Mouse (Mus musculus) kidney, adult 2 months (tissue): ENCODE measurements around the gene Six3. TPM values are rescaled to one million over a fixed set of nuclear protein-coding genes. Genes with fewer than 3 reads are reported as not detected.

Source experiments
- DNase-seq: peaks from one replicate; pipeline ENCODE4 v3.0.0; 2021
- H3K27ac ChIP-seq: fragments of 200-500 bp; 2 replicates; pipeline ENCODE4 v1.5.1; 2012; ENCODE audit warnings: low read depth, low read length, control low read depth, inconsistent platforms; ENCODE audit not compliant: insufficient read depth
- H3K27me3 ChIP-seq: fragments of 200-500 bp; replicated peaks from 2 replicates; pipeline ENCODE4 v1.6.1; 2012; ENCODE audit warnings: mild to moderate bottlenecking, moderate library complexity, low read length, inconsistent platforms; ENCODE audit not compliant: control insufficient read depth, insufficient read depth
- H3K36me3 ChIP-seq: fragments of 200-500 bp; 2 replicates; pipeline ENCODE4 v1.6.1; 2012; ENCODE audit warnings: mild to moderate bottlenecking, moderate library complexity, low read length, inconsistent platforms; ENCODE audit not compliant: control insufficient read depth, insufficient read depth
- H3K4me1 ChIP-seq: fragments of 200-500 bp; 2 replicates; pipeline ENCODE4 v1.6.1; 2011; ENCODE audit warnings: low read length; ENCODE audit not compliant: control insufficient read depth, insufficient read depth
- H3K4me3 ChIP-seq: fragments of 200-500 bp; 2 replicates; pipeline ENCODE4 v1.5.1; 2011; ENCODE audit warnings: mild to moderate bottlenecking, low read depth, low read length, control low read depth; ENCODE audit not compliant: insufficient read depth
- CTCF ChIP-seq: fragments of 200-500 bp; conservative IDR thresholded peaks from 2 replicates; pipeline ENCODE4 v1.5.1; 2011; ENCODE audit warnings: low read depth, mild to moderate bottlenecking, control low read depth, low read length, moderate library complexity, mixed read lengths; ENCODE audit not compliant: insufficient read depth, insufficient read length
- POLR2A ChIP-seq: fragments of 200-500 bp; IDR thresholded peaks from one replicate; pipeline ENCODE4 v1.6.1; 2011; ENCODE audit warnings: low read depth, low read length, control low read depth
- WGBS: fragments of 180-500 bp; shearing (Covaris S2); methylation state at CpG from one replicate; pipeline ENCODE4 v1.1.7; 2018; 5-methylcytosine and 5-hydroxymethylcytosine counted together
- polyA plus RNA-seq: library from polyadenylated mRNA; depleted of rRNA; stranded (reverse); fragments of >200 nt; gene quantifications from 2 replicates; pipeline ENCODE4 v1.2.3, GENCODE M21; 2012

The Six3 gene
- polyA plus RNA-seq, 1 experiment = not detected

- H3K27me3 ChIP-seq = no peaks in the 10 kb centered on the region; the same call in 1 of the 2 replicates
Measured at GRCm38 (mm10) chr17:85631106-85631505, 17.7 kb downstream of the Six3 start.

GRCm38 (mm10) chr17:85633619-85634018, 20.2 kb downstream of the Six3 start:
- WGBS = 2% methylated on average over 13 of the region's 13 CpGs

More at GRCm38 (mm10) chr17:85631106-85631505, 17.7 kb downstream of the Six3 start:
- Histone ChIP-seq H3K27ac (no peak overlapping the region), H3K4me1 (no peaks in the 10 kb centered on the region), H3K36me3 (no peaks in the 10 kb centered on the region), H3K4me3 (no peak overlapping the region)
- DNase-seq = no peak
- 61% methylated on average over 4 of the region's 5 CpGs for WGBS
- no peak for TF ChIP-seq POLR2A
- 0 out of 2 replicates have a peak, but pooled peaks have one; percentile 13 for TF ChIP-seq CTCF

DNA sequence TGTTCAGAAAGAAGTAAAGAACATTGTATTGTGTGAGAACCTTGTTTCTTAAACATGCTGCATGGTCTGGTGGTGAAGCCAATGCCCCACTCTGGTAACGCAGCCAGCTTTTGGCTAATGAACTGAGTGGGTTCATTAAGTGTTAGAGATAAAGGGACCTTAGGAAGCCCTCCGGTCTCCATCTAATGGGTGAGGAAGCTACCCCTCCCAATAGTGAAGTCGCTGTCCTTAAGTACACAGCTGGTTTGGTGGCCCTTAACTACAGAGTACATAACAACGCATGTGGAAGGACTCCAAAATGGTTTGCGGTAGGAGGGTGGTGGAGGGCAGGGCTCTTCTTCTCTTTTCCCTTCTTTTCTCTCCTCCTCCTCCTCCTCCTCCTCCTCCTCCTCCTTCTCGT, 24.5 kb downstream of the Six3 start:
- TF ChIP-seq CTCF = no peak
- DNase-seq = no peak
- WGBS = 54% methylated on average over 5 of the region's 6 CpGs
- Histone ChIP-seq H3K4me1 (no peaks in the 10 kb centered on the region), H3K27ac (no peak overlapping the region), H3K4me3 (no peak overlapping the region), H3K36me3 (no peaks in the 10 kb centered on the region), H3K27me3 (no peaks in the 10 kb centered on the region; the same call in 1 of the 2 replicates)

More at GRCm38 (mm10) chr17:85633619-85634018, 20.2 kb downstream of the Six3 start:
- no peaks in the 10 kb centered on the region for H3K4me1 ChIP-seq
- peak; percentile 73 for DNase-seq
- H3K27me3 ChIP-seq = no peaks in the 10 kb centered on the region; the same call in 1 of the 2 replicates
- no peaks in the 10 kb centered on the region for H3K36me3 ChIP-seq
- TF ChIP-seq CTCF (peak; percentile 82), POLR2A (no peak)
- H3K4me3 ChIP-seq = no peak overlapping the region
- H3K27ac ChIP-seq = no peak overlapping the region

DNA sequence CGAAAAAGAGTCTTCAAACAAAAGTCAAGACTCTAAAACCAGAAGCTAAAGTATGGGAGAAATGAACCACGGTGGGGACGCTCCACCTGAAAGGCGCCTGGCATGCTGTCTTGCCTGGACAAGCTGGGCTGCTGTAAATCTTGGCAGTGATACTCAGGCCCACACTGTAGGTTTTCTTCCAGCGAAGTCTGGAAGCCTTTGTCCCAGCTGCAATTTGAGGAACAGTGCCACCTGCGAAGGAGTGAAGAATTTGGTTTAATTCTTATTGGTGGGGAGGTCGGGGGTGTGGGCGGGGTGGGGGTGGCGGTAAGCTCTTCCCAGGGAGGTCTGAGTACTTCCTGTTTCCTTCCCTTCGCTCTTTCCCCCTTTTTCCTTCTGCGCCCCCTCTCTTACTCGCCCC, 31.9 kb downstream of the Six3 start:
- no peaks in the 10 kb centered on the region for H3K4me1 ChIP-seq
- no peak overlapping the region for H3K4me3 ChIP-seq
- WGBS = 12% methylated on average over 12 of the region's 12 CpGs
- TF ChIP-seq POLR2A = no peak
- TF ChIP-seq CTCF = no peak
- H3K36me3 ChIP-seq = no peaks in the 10 kb centered on the region
- H3K27ac ChIP-seq = no peak overlapping the region
- H3K27me3 ChIP-seq = no peaks in the 10 kb centered on the region
- DNase-seq = no peak

DNA sequence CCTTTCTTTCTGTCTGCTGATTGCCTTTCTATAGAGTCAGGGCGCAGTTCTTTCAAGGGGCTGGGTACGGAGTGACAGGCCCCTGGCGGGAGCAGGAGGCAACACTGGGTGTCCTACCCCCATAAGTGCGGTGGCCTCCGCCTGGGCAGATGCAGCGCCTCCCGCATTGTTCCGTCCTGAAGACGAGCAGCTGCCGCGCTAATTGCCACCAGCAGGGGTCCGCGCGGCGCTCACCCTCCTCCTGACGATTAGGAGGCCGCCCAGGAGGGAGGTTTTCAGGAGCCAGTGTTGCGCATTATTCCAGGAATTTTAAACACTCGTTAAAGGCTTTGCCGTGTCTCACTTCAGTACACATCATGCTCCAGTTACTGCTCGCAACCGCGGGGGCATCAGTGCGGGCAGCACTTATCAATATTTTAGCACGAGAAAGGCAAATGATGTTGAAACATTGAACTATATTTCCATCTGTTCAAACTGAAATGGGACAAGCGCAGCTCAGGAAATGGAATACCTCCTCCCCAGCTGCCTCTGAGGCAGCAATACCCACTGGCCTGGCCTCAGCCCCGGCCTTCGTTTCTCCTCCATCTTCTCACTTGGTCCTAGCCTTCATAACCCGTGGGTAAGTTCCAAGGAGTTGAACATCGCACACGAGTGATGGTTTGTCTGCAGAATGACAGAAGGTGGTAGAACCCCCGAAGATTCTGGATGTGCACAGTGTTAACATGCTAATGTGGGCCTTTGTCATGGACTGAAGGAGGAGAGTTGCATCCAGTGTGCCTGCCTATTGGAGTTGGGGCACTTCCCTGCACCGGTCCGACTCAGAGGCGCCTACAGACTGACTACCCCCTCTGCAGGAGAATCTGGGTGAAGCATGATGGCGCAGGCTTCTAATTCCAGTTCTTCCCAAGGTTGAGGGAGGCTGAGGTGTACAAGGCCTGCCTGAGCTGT, 32.6 kb downstream of the Six3 start:
- DNase-seq = peak; percentile 49
- Histone ChIP-seq H3K36me3 (no peaks in the 10 kb centered on the region), H3K27ac (no peak overlapping the region), H3K27me3 (no peaks in the 10 kb centered on the region), H3K4me1 (no peaks in the 10 kb centered on the region), H3K4me3 (no peak overlapping the region)
- TF ChIP-seq POLR2A = no peak
- no peak; the same call in 1 of the 2 replicates for TF ChIP-seq CTCF
- WGBS = 8% methylated on average over 36 of the region's 36 CpGs

DNA sequence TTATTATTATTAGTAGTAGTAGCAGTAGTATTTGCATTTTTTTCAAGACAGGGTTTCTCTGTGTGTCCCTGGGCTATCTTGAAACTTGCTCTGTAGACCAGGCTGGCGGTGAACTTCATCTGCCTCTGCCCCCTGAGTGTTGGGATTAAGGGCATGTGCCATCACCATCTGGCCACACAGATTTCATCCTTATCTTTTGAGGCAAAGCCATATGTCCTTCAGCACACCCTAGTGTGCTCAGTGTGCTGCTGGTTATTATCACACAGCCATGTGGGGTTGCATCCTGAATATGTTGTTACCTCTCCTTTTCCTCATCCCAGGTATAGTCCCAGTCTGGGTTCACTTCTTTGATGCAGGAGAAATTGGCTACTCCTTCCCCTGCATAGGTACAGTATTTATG, 46.6 kb downstream of the Six3 start:
- no peak overlapping the region for H3K27ac ChIP-seq
- 83% methylated on average over 1 of the region's 1 CpGs for WGBS
- no peaks in the 10 kb centered on the region for H3K27me3 ChIP-seq
- no peak for TF ChIP-seq POLR2A
- no peak for TF ChIP-seq CTCF
- H3K4me1 ChIP-seq = no peaks in the 10 kb centered on the region
- no peaks in the 10 kb centered on the region for H3K36me3 ChIP-seq
- DNase-seq = no peak
- no peak overlapping the region for H3K4me3 ChIP-seq

DNA sequence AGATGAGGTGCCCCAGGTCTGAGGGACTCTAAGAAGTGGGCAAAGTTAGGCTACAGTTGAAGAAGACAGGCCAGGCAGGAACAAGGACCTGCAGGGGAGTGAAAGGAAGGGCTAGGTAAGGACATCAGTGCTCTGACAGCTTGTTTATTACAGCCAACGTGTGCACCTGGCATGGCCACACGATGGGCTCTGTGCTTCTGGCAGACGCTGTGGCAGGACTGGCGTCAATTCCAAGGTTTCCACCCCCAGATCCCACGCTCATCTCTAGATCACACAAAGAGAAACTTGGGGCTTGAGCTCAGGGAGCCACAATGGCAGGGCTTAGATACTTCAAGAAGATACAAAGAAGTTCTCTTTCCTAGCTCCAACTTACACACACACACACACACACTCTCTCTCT, 48.1 kb downstream of the Six3 start:
- no peaks in the 10 kb centered on the region for H3K36me3 ChIP-seq
- no peak overlapping the region for H3K4me3 ChIP-seq
- TF ChIP-seq CTCF = no peak
- TF ChIP-seq POLR2A = no peak
- no peak overlapping the region for H3K27ac ChIP-seq
- H3K4me1 ChIP-seq = no peaks in the 10 kb centered on the region
- WGBS = 58% methylated on average over 5 of the region's 5 CpGs
- H3K27me3 ChIP-seq = no peaks in the 10 kb centered on the region
- no peak for DNase-seq
